Mouse (Mus musculus): ENCODE results near the gene Kank4.

- TF ChIP-seq CTCF (IDR thresholded peaks at IDR 0.05) (no peak), EP300 (IDR thresholded peaks at IDR 0.05) (no peak)
These were observed 99.4 kb downstream of the Kank4 start for GRCm38 (mm10) chr4:98717735-98718546.

Data from lung, postnatal 0 days (tissue).